Mouse (Mus musculus) ES-E14 (cell line): ENCODE results near the gene AU040320. TPM values are rescaled to one million over a fixed set of nuclear protein-coding genes. Genes with fewer than 3 reads are reported as not detected.

Source experiments
- DNase-seq: peaks from one replicate; pipeline ENCODE4 v3.0.0-alpha.2; 2013; ENCODE audit warnings: low read depth, low spot score
- H3K27ac ChIP-seq: 2 replicates; pipeline ENCODE4 v1.5.1; 2012; ENCODE audit warnings: low read depth, mild to moderate bottlenecking, low read length, moderate library complexity, mixed read lengths; ENCODE audit not compliant: poor library complexity, insufficient read depth, severe bottlenecking
- H3K36me3 ChIP-seq: 2 replicates; pipeline ENCODE4 v1.6.1; 2012; ENCODE audit warnings: mild to moderate bottlenecking, low read length, moderate library complexity, mixed read lengths; ENCODE audit not compliant: control insufficient read depth, poor library complexity, insufficient read depth, severe bottlenecking
- H3K4me1 ChIP-seq, 2 experiments: fragments of 150-350 bp in 1 of 2; sonication (generic) in 1 of 2; 2 replicates each; pipeline ENCODE4 v1.6.1; 2012; ENCODE audit warnings: low read length in 2 of 2, mild to moderate bottlenecking in 1 of 2, mixed read lengths in 1 of 2; ENCODE audit not compliant: control insufficient read depth in 2 of 2, insufficient read depth in 2 of 2, poor library complexity in 1 of 2
- H3K4me3 ChIP-seq, 2 experiments: fragments of 150-350 bp in 1 of 2; sonication (generic) in 1 of 2; 2 replicates each; pipeline ENCODE4 v1.5.1; 2012; ENCODE audit warnings: low read length in 2 of 2, low read depth in 1 of 2, mild to moderate bottlenecking in 1 of 2, mixed read lengths in 1 of 2; ENCODE audit not compliant: insufficient read depth in 1 of 2, poor library complexity in 1 of 2, severe bottlenecking in 1 of 2
- H3K9ac ChIP-seq: 2 replicates; pipeline ENCODE4 v1.6.1; 2012; ENCODE audit warnings: low read depth, mild to moderate bottlenecking, low read length, mixed read lengths; ENCODE audit not compliant: poor library complexity, insufficient read depth, severe bottlenecking
- H3K9me3 ChIP-seq: fragments of 150-350 bp; sonication (generic); 2 replicates; pipeline ENCODE4 v1.6.1; 2012; ENCODE audit warnings: low read depth, mild to moderate bottlenecking, low read length; ENCODE audit not compliant: control insufficient read depth, insufficient read depth
- CHD2 ChIP-seq: IDR thresholded peaks from 2 replicates; pipeline ENCODE4 v1.6.1; 2014; ENCODE audit warnings: mild to moderate bottlenecking, low read depth, low read length, inconsistent platforms
- HCFC1 ChIP-seq: IDR thresholded peaks from 2 replicates; pipeline ENCODE4 v1.6.1; 2012; ENCODE audit warnings: low read length, inconsistent platforms, borderline replicate concordance; ENCODE audit not compliant: insufficient read depth
- MAFK ChIP-seq: IDR thresholded peaks from 2 replicates; pipeline ENCODE4 v1.6.1; 2014; ENCODE audit warnings: mild to moderate bottlenecking, low read depth, low read length, inconsistent platforms; ENCODE audit not compliant: insufficient read depth
- ZC3H11A ChIP-seq: IDR thresholded peaks from 2 replicates; pipeline ENCODE4 v1.6.1; 2012; ENCODE audit warnings: low read depth, mild to moderate bottlenecking, inconsistent platforms, low read length, borderline replicate concordance
- ZNF384 ChIP-seq: IDR thresholded peaks from 2 replicates; pipeline ENCODE4 v1.6.1; 2012; ENCODE audit warnings: low read depth, low read length, inconsistent platforms
- in situ Hi-C, 2 experiments: fragments of 600-800 bp; cut with MboI; formaldehyde crosslinking; loops; one replicate each; pipeline ENCODE4 v1.15.1; 2025; ENCODE audit warnings: low sequenced_read_pairs in 2 of 2, inconsistent platforms in 1 of 2; ENCODE audit not compliant: unreplicated experiment in 2 of 2
- total RNA-seq: library from RNA; depleted of rRNA; stranded (reverse); fragments of 300-350 nt; gene quantifications from 2 replicates; pipeline ENCODE4 v1.2.3, GENCODE M21; 2012; rRNA removed

The AU040320 gene
- total RNA-seq, 1 experiment: 11.3 TPM

GRCm38 (mm10) chr4:126885953-126886352 lies 132.6 kb downstream of the AU040320 start:
- H3K4me1 ChIP-seq: no peaks in the 10 kb centered on the region
- no peak overlapping the region for H3K4me3 ChIP-seq
- in situ Hi-C loops: no loop called here
- TF ChIP-seq HCFC1 (no peak), MAFK (no peak), ZNF384 (no peak), ZC3H11A (no peak), CHD2 (no peak)
- no peaks in the 10 kb centered on the region for H3K9me3 ChIP-seq
- peak; percentile 11 for DNase-seq
- H3K27ac ChIP-seq: no peak overlapping the region
- peaks cover 3% of the 10 kb centered on the region for H3K36me3 ChIP-seq
- H3K9ac ChIP-seq: no peak overlapping the region

GRCm38 (mm10) chr4:126889879-126890278 lies 136.5 kb downstream of the AU040320 start:
- H3K9me3 ChIP-seq: no peaks in the 10 kb centered on the region
- H3K36me3 ChIP-seq: peaks cover 2% of the 10 kb centered on the region; the same call in 1 of the 2 replicates
- no peak overlapping the region for H3K9ac ChIP-seq
- no peak overlapping the region for H3K4me3 ChIP-seq
- H3K4me1 ChIP-seq: no peaks in the 10 kb centered on the region
- DNase-seq: no peak
- in situ Hi-C loops: no loop called here
- TF ChIP-seq ZC3H11A (no peak), MAFK (no peak), CHD2 (no peak), HCFC1 (no peak), ZNF384 (no peak)
- no peak overlapping the region for H3K27ac ChIP-seq

Other genes with a start within 250 kb of the AU040320 start
- 0.16 and 0.18 TPM in 2 replicates for gene Ago4, start 220.1 kb upstream of the AU040320 start, total RNA-seq
- 22.0 and 26.2 TPM in 2 replicates for gene Clspn, start 196.6 kb upstream of the AU040320 start, total RNA-seq
- 1.4 and 1.7 TPM in 2 replicates for gene 5730409E04Rik, start 143.7 kb upstream of the AU040320 start, total RNA-seq
- 140 and 200 TPM in 2 replicates for gene Psmb2, start 75.9 kb upstream of the AU040320 start, total RNA-seq
- 0.49 and 1.1 TPM in 2 replicates for gene Tfap2e, start 17.3 kb upstream of the AU040320 start, total RNA-seq
- gene Ncdn, start 106 bp upstream of the AU040320 start, total RNA-seq: 25.8 and 26.3 TPM in 2 replicates
- gene Zmym4, start 214.6 kb downstream of the AU040320 start, total RNA-seq: 40.5 and 44.0 TPM in 2 replicates